In genomic region chr3:89102495-89103290, GRCm38 (mm10) we compare ENCODE assay signal across 8 mouse cellular contexts. TPM values are rescaled to one million over a fixed set of nuclear protein-coding genes. Genes with fewer than 3 reads are reported as not detected.
DNase-seq lines count a peak whose midpoint lies in the region; ATAC-seq and TF ChIP-seq lines count a peak whose summit lies in the region.

No protein-coding gene starts in this region.

- H3K4me1 ChIP-seq in kidney, postnatal 0 days (replicated peaks; ENCODE audit: insufficient read depth, low read length) = peaks cover 4% of the 10 kb centered on the region; the same call in 1 of the 2 replicates
- 0 out of 2 replicates have a peak, but pooled peaks cover 4% of the 10 kb centered on the region for H3K4me1 ChIP-seq in embryonic fibroblast, embryonic 13.5 days (ENCODE audit: control insufficient read depth, insufficient read depth, low read length)
- peaks cover 16% of the 10 kb centered on the region for H3K4me1 ChIP-seq in limb, embryonic 11.5 days (ENCODE audit: control insufficient read depth, insufficient read depth, low read length)
- H3K4me1 ChIP-seq in neural tube, embryonic 13.5 days (replicated peaks) = peaks cover 31% of the 10 kb centered on the region

- H3K36me3 ChIP-seq in kidney, postnatal 0 days (ENCODE audit: insufficient read depth, low read length) = no peaks in the 10 kb centered on the region
- H3K36me3 ChIP-seq in limb, embryonic 11.5 days (ENCODE audit: control insufficient read depth, insufficient read depth, low read length) = peaks cover 10% of the 10 kb centered on the region; the same call in 1 of the 2 replicates
- H3K36me3 ChIP-seq in neural tube, embryonic 13.5 days = peaks cover 26% of the 10 kb centered on the region

- H3K27ac ChIP-seq in kidney, postnatal 0 days = 0 out of 2 replicates have a peak overlapping the region, but pooled peaks have one; percentile 19
- peak overlapping the region; percentile 74 for H3K27ac ChIP-seq in embryonic fibroblast, embryonic 13.5 days (ENCODE audit: insufficient read depth, low read length)
- H3K27ac ChIP-seq in limb, embryonic 11.5 days (replicated peaks; ENCODE audit: low read depth, low read length) = 0 out of 2 replicates have a peak overlapping the region, but pooled peaks have one; percentile 36
- H3K27ac ChIP-seq in neural tube, embryonic 13.5 days (replicated peaks) = peak overlapping the region; percentile 85

- no peak for ATAC-seq in kidney, postnatal 0 days (replicated peaks; ENCODE audit: low FRiP score, low read depth)
- ATAC-seq in limb, embryonic 11.5 days (ENCODE audit: insufficient number of reproducible peaks, low FRiP score, low TSS enrichment, low read depth) = no peak
- no peak for ATAC-seq in neural tube, embryonic 13.5 days (ENCODE audit: low read depth)

- H3K9me3 ChIP-seq in kidney, postnatal 0 days (replicated peaks; ENCODE audit: low read length) = no peaks in the 10 kb centered on the region
- H3K9me3 ChIP-seq in limb, embryonic 11.5 days (ENCODE audit: control insufficient read depth, low read length) = no peaks in the 10 kb centered on the region
- no peaks in the 10 kb centered on the region for H3K9me3 ChIP-seq in neural tube, embryonic 13.5 days

- no peak overlapping the region for H3K9ac ChIP-seq in kidney, postnatal 0 days (ENCODE audit: low read depth, low read length)
- H3K9ac ChIP-seq in limb, embryonic 11.5 days (ENCODE audit: low read length) = no peak overlapping the region
- peak overlapping the region; percentile 53 for H3K9ac ChIP-seq in neural tube, embryonic 13.5 days

- TF ChIP-seq POLR2A in embryonic fibroblast, embryonic 13.5 days (IDR thresholded peaks at IDR 0.05; ENCODE audit: low read depth, low read length) = no peak

- H3K27me3 ChIP-seq in kidney, postnatal 0 days (ENCODE audit: insufficient read depth, low read length) = no peaks in the 10 kb centered on the region
- H3K27me3 ChIP-seq in limb, embryonic 11.5 days (ENCODE audit: control insufficient read depth, insufficient read depth, low read length) = no peaks in the 10 kb centered on the region
- no peaks in the 10 kb centered on the region for H3K27me3 ChIP-seq in neural tube, embryonic 13.5 days

- no peak for TF ChIP-seq CTCF in kidney, postnatal 0 days (IDR thresholded peaks at IDR 0.05; ENCODE audit: low read depth)
- no peak for TF ChIP-seq CTCF in embryonic fibroblast, embryonic 13.5 days (IDR thresholded peaks at IDR 0.05; ENCODE audit: borderline replicate concordance, insufficient read depth, low read length)

- no peak for DNase-seq in kidney, postnatal 0 days (ENCODE audit: low spot score)
- DNase-seq in kidney, adult 11 months = no peak
- DNase-seq in limb, embryonic 11.5 days (ENCODE audit: low spot score) = no peak
- DNase-seq in cerebellum, postnatal 10 days = no peak
- no peak for DNase-seq in spleen, postnatal 4 days (ENCODE audit: low spot score in 2 of 2)
- no peak for DNase-seq in spleen, postnatal 36 days (ENCODE audit: low spot score in 2 of 2)

- WGBS in kidney, postnatal 0 days = 57% methylated on average over 12 of the region's 12 CpGs
- WGBS in limb, embryonic 11.5 days = 64% methylated on average over 12 of the region's 12 CpGs
- WGBS in neural tube, embryonic 13.5 days = 68% methylated on average over 12 of the region's 12 CpGs

- H3K4me2 ChIP-seq in kidney, postnatal 0 days (ENCODE audit: low read length) = peak overlapping the region; percentile 46
- H3K4me2 ChIP-seq in limb, embryonic 11.5 days (ENCODE audit: low read depth, severe bottlenecking) = peak overlapping the region; percentile 39
- peak overlapping the region; percentile 91 for H3K4me2 ChIP-seq in neural tube, embryonic 13.5 days

- peak overlapping the region; percentile 50; the same call in 1 of the 2 replicates for H3K4me3 ChIP-seq in kidney, postnatal 0 days (replicated peaks; ENCODE audit: low read depth, low read length)
- H3K4me3 ChIP-seq in embryonic fibroblast, embryonic 13.5 days (ENCODE audit: insufficient read depth, low read length) = no peak overlapping the region
- H3K4me3 ChIP-seq in limb, embryonic 11.5 days (ENCODE audit: low read depth, low read length) = peak overlapping the region; percentile 85; the same call in 1 of the 2 replicates
- peak overlapping the region; percentile 69 for H3K4me3 ChIP-seq in neural tube, embryonic 13.5 days

RNA-seq across cellular contexts. Expression of gene Fdps, which starts 0.9 kb away (rescaled TPM):
- 138 and 150 TPM in 2 replicates for polyA plus RNA-seq in kidney, postnatal 0 days (2015; fragmentation: Nextera tagmentation; extraction: Ambion mirVana)
- polyA plus RNA-seq in embryonic fibroblast, embryonic 13.5 days (2011; ENCODE audit: insufficient read length, low read depth, missing spikeins) = 145 and 176 TPM in 2 replicates
- polyA plus RNA-seq in limb, embryonic 11.5 days (2014; fragmentation: Nextera tagmentation; extraction: Ambion mirVana) = 315 and 326 TPM in 2 replicates
- 329 and 357 TPM in 2 replicates for polyA plus RNA-seq in neural tube, embryonic 13.5 days (2015; fragmentation: Nextera tagmentation; extraction: Ambion mirVana)

RNA-seq across cellular contexts. Expression of gene Gm43738, which starts 1.8 kb away (rescaled TPM):
- not detected in 2 replicates for polyA plus RNA-seq in kidney, postnatal 0 days (2015; fragmentation: Nextera tagmentation; extraction: Ambion mirVana)
- polyA plus RNA-seq in embryonic fibroblast, embryonic 13.5 days (2011; ENCODE audit: insufficient read length, low read depth, missing spikeins) = not detected in 2 replicates
- polyA plus RNA-seq in limb, embryonic 11.5 days (2014; fragmentation: Nextera tagmentation; extraction: Ambion mirVana) = not detected in 2 replicates
- polyA plus RNA-seq in neural tube, embryonic 13.5 days (2015; fragmentation: Nextera tagmentation; extraction: Ambion mirVana) = 0.15 TPM in 1 of 2 replicates, not detected in the other

RNA-seq across cellular contexts. Expression of gene Rusc1, which starts 9.6 kb away (rescaled TPM):
- 19.8 TPM in 2 replicates for polyA plus RNA-seq in kidney, postnatal 0 days (2015; fragmentation: Nextera tagmentation; extraction: Ambion mirVana)
- 15.4 and 17.8 TPM in 2 replicates for polyA plus RNA-seq in embryonic fibroblast, embryonic 13.5 days (2011; ENCODE audit: insufficient read length, low read depth, missing spikeins)
- 13.8 TPM in 2 replicates for polyA plus RNA-seq in limb, embryonic 11.5 days (2014; fragmentation: Nextera tagmentation; extraction: Ambion mirVana)
- polyA plus RNA-seq in neural tube, embryonic 13.5 days (2015; fragmentation: Nextera tagmentation; extraction: Ambion mirVana) = 83.4 and 91.9 TPM in 2 replicates

RNA-seq across cellular contexts. Expression of gene Pklr, which starts 33.2 kb away (rescaled TPM):
- polyA plus RNA-seq in kidney, postnatal 0 days (2015; fragmentation: Nextera tagmentation; extraction: Ambion mirVana) = 3.7 and 6.8 TPM in 2 replicates
- polyA plus RNA-seq in embryonic fibroblast, embryonic 13.5 days (2011; ENCODE audit: insufficient read length, low read depth, missing spikeins) = not detected in 2 replicates
- 1.2 and 1.6 TPM in 2 replicates for polyA plus RNA-seq in limb, embryonic 11.5 days (2014; fragmentation: Nextera tagmentation; extraction: Ambion mirVana)
- polyA plus RNA-seq in neural tube, embryonic 13.5 days (2015; fragmentation: Nextera tagmentation; extraction: Ambion mirVana) = 0.14 and 0.46 TPM in 2 replicates

RNA-seq across cellular contexts. Expression of gene Hcn3, which starts 57.3 kb away (rescaled TPM):
- 0.71 and 0.91 TPM in 2 replicates for polyA plus RNA-seq in kidney, postnatal 0 days (2015; fragmentation: Nextera tagmentation; extraction: Ambion mirVana)
- polyA plus RNA-seq in embryonic fibroblast, embryonic 13.5 days (2011; ENCODE audit: insufficient read length, low read depth, missing spikeins) = 0.32 and 1.0 TPM in 2 replicates
- polyA plus RNA-seq in limb, embryonic 11.5 days (2014; fragmentation: Nextera tagmentation; extraction: Ambion mirVana) = 1.0 and 1.1 TPM in 2 replicates
- 34.6 and 35.6 TPM in 2 replicates for polyA plus RNA-seq in neural tube, embryonic 13.5 days (2015; fragmentation: Nextera tagmentation; extraction: Ambion mirVana)

Comparison
In these comparisons a context has a peak if more than half of its experiments do, and no peak if none do; other contexts are left out.
1. H3K27ac ChIP-seq: peak in every context shown above with its lines; median percentile 85 in neural tube, embryonic 13.5 days; 74 in embryonic fibroblast, embryonic 13.5 days; 36 in limb, embryonic 11.5 days; 19 in kidney, postnatal 0 days.
2. H3K4me2 ChIP-seq: peak in every context shown above with its lines; median percentile 91 in neural tube, embryonic 13.5 days; 46 in kidney, postnatal 0 days; 39 in limb, embryonic 11.5 days.